Mouse (Mus musculus): Measurements from ENCODE around the gene Gabbr2.

DNA sequence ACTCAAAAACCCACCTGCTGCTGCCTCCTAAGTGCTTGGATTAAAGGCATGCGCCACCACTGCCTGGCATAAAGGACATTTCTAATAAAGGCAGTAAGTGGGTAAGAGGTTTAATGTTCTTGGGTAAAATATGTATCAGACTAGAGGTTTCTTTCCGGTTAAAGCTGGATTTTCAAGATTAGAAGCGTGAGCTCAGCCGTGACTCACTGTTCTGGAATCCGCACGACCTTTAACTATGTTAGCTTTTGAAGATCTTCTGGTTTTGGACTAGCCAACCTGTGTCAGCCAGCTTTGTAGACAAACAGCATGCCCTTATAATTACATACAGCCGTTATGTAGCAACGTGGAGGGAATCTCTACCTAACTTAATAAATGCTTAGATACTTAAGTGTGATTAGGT lies 351.8 kb downstream of the Gabbr2 start:
- TF ChIP-seq CTCF (IDR thresholded peaks at IDR 0.05; ENCODE audit: borderline replicate concordance, insufficient read depth, low read depth, low read length) = no peak
- TF ChIP-seq POLR2A (IDR thresholded peaks at IDR 0.05; ENCODE audit: borderline replicate concordance, insufficient read depth, low read length) = no peak

Data from cerebellum, adult 2 months (tissue).